In the genomic region with DNA sequence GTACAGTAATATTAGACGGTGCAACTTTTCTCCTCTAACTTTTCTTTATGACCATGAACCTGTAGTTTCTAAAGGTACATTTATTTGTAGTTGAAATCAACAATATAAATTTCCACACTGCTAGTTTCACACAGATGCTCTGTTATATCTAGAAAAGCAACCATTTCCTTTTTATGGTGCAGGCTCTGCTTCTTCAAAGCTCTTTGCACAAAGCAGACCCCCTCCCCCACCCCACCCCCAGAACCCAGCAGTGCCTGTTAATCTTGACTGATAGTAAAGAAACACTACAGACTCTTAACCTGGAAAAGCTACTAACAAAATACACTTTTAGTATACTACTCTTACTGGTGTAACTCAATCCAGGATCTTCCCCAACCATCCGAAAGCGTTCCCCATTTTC, we compare ENCODE assay signal across 21 mouse cellular contexts. TPM values are rescaled to one million over a fixed set of nuclear protein-coding genes. Genes with fewer than 3 reads are reported as not detected.
DNase-seq lines count a peak whose midpoint lies in the region; ATAC-seq and TF ChIP-seq lines count a peak whose summit lies in the region.
"Had no signal": no experiment of that assay in that cellular context is flagged by ENCODE, and none has a peak within 500 bp of the region (broad histone marks: within the 10 kb centered on the region; RNA-seq: fewer than 3 reads in every experiment).

No protein-coding gene starts in this region.

- no peak for TF ChIP-seq EP300 in heart, postnatal 0 days (IDR thresholded peaks at IDR 0.05; ENCODE audit: low read depth)

- no peak overlapping the region for H3K4me3 ChIP-seq in forebrain, embryonic 15.5 days
- H3K4me3 ChIP-seq in forebrain, embryonic 14.5 days (ENCODE audit: low read depth, low read length) = no peak overlapping the region
- H3K4me3 ChIP-seq in heart, postnatal 0 days (ENCODE audit: low read depth, low read length) = no peak overlapping the region
- H3K4me3 ChIP-seq: hindbrain, embryonic 10.5 days; limb, embryonic 15.5 days; liver, embryonic 15.5 days; midbrain, embryonic 13.5 days; myocyte had no signal

- whole genome bisulfite sequencing in forebrain, embryonic 15.5 days = 88% methylated on average over 3 of the region's 3 CpGs
- WGBS in forebrain, embryonic 14.5 days = 83% methylated on average over 3 of the region's 3 CpGs
- WGBS in heart, postnatal 0 days = 73% methylated on average over 3 of the region's 3 CpGs

- H3K4me1 ChIP-seq in forebrain, embryonic 15.5 days = peaks cover 72% of the 10 kb centered on the region
- H3K4me1 ChIP-seq in forebrain, embryonic 14.5 days (ENCODE audit: control insufficient read depth, insufficient read depth, low read length) = peaks cover 47% of the 10 kb centered on the region
- peaks cover 43% of the 10 kb centered on the region for H3K4me1 ChIP-seq in heart, postnatal 0 days (ENCODE audit: control insufficient read depth, insufficient read depth)

- H3K4me2 ChIP-seq in forebrain, embryonic 15.5 days (replicated peaks) = 0 out of 2 replicates have a peak overlapping the region, but pooled peaks have one; percentile 12
- H3K4me2 ChIP-seq in forebrain, embryonic 14.5 days (ENCODE audit: low read length) = no peak overlapping the region
- H3K4me2 ChIP-seq in heart, postnatal 0 days (ENCODE audit: low read depth, low read length) = peak overlapping the region; percentile 24; the same call in 1 of the 2 replicates
- H3K4me2 ChIP-seq: limb, embryonic 15.5 days; liver, embryonic 15.5 days; midbrain, embryonic 13.5 days had no signal

- DNase-seq in forebrain, embryonic 14.5 days (ENCODE audit: low spot score) = no peak
- no peak for DNase-seq in heart, postnatal 0 days (ENCODE audit: low spot score)
- no peak for DNase-seq in heart, postnatal 10 days
- peak; percentile 46 for DNase-seq in A20 (ENCODE audit: low read depth, low spot score)
- no peak for DNase-seq in lung, postnatal 10 days
- DNase-seq in layer of hippocampus, adult 11-12 months (ENCODE audit: low spot score) = no peak
- DNase-seq: adrenal gland, adult 8-10 months; cerebellum, adult 8-10 months; forebrain, postnatal 0 days; kidney, adult 2 months; kidney, postnatal 25 days; retina, postnatal 1 day; right cerebral cortex, postnatal 4 days; thymus, postnatal 4 days had no signal

- intact Hi-C loops in heart, postnatal 10 days (cut with DNase I) = no loop called here

- no peaks in the 10 kb centered on the region for H3K9me3 ChIP-seq in forebrain, embryonic 15.5 days
- H3K9me3 ChIP-seq in forebrain, embryonic 14.5 days (replicated peaks; ENCODE audit: control insufficient read depth, low read length) = no peaks in the 10 kb centered on the region
- no peaks in the 10 kb centered on the region for H3K9me3 ChIP-seq in heart, postnatal 0 days (replicated peaks; ENCODE audit: control insufficient read depth, low read length)
- H3K9me3 ChIP-seq: hindbrain, embryonic 10.5 days; limb, embryonic 15.5 days; liver, embryonic 15.5 days; midbrain, embryonic 13.5 days had no signal

- H3K27ac ChIP-seq in forebrain, embryonic 15.5 days (replicated peaks) = no peak overlapping the region
- no peak overlapping the region for H3K27ac ChIP-seq in forebrain, embryonic 14.5 days (ENCODE audit: low read depth, low read length)
- H3K27ac ChIP-seq in heart, postnatal 0 days (ENCODE audit: low read depth) = peak overlapping the region; percentile 2; the same call in 1 of the 2 replicates
- H3K27ac ChIP-seq: hindbrain, embryonic 10.5 days; limb, embryonic 15.5 days; liver, embryonic 15.5 days; midbrain, embryonic 13.5 days had no signal

- TF ChIP-seq CTCF in heart, postnatal 0 days (IDR thresholded peaks at IDR 0.05; ENCODE audit: low read depth) = no peak

- ATAC-seq in forebrain, embryonic 15.5 days (replicated peaks) = no peak
- ATAC-seq in forebrain, embryonic 14.5 days = no peak
- ATAC-seq in heart, postnatal 0 days (ENCODE audit: insufficient read depth, low read depth) = no peak
- ATAC-seq in activated CD4-positive, CD25-positive, alpha-beta regulatory T cell, adult 4 months = peak; percentile 52
- ATAC-seq: forebrain, postnatal 0 days; midbrain, embryonic 13.5 days had no signal

- H3K36me3 ChIP-seq in forebrain, embryonic 15.5 days = no peaks in the 10 kb centered on the region
- 0 out of 2 replicates have a peak, but pooled peaks cover 2% of the 10 kb centered on the region for H3K36me3 ChIP-seq in forebrain, embryonic 14.5 days (ENCODE audit: control insufficient read depth, insufficient read depth, low read length)
- H3K36me3 ChIP-seq in heart, postnatal 0 days (replicated peaks; ENCODE audit: control insufficient read depth, insufficient read depth, low read length) = no peaks in the 10 kb centered on the region
- H3K36me3 ChIP-seq: limb, embryonic 15.5 days; liver, embryonic 15.5 days; midbrain, embryonic 13.5 days had no signal

- H3K9ac ChIP-seq in forebrain, embryonic 15.5 days (replicated peaks) = no peak overlapping the region
- no peak overlapping the region for H3K9ac ChIP-seq in forebrain, embryonic 14.5 days (ENCODE audit: low read length)
- no peak overlapping the region for H3K9ac ChIP-seq in heart, postnatal 0 days (replicated peaks; ENCODE audit: low read depth, low read length)
- H3K9ac ChIP-seq: forebrain, postnatal 0 days; limb, embryonic 15.5 days; liver, embryonic 15.5 days; midbrain, embryonic 13.5 days had no signal

- H3K27me3 ChIP-seq in forebrain, embryonic 15.5 days = no peaks in the 10 kb centered on the region
- H3K27me3 ChIP-seq in forebrain, embryonic 14.5 days (replicated peaks; ENCODE audit: control insufficient read depth, insufficient read depth, low read length) = no peaks in the 10 kb centered on the region
- H3K27me3 ChIP-seq in heart, postnatal 0 days (ENCODE audit: control insufficient read depth, insufficient read depth, low read length) = no peaks in the 10 kb centered on the region
- H3K27me3 ChIP-seq: limb, embryonic 15.5 days; liver, embryonic 15.5 days; midbrain, embryonic 13.5 days had no signal

RNA-seq across cellular contexts. Expression of a gene that starts 6.6 kb away (rescaled TPM):
- 31.8 and 31.9 TPM in 2 replicates for polyA plus RNA-seq in forebrain, embryonic 15.5 days (2015; fragmentation: Nextera tagmentation; extraction: Ambion mirVana)
- polyA plus RNA-seq in forebrain, embryonic 14.5 days (2014; fragmentation: Nextera tagmentation; extraction: Ambion mirVana) = 31.6 and 38.0 TPM in 2 replicates
- 15.0 and 19.3 TPM in 2 replicates for total RNA-seq in heart, postnatal 0 days (2014; rRNA removed; ENCODE audit: low replicate concordance)
- polyA plus RNA-seq in heart, postnatal 0 days (2015; fragmentation: Nextera tagmentation; extraction: Ambion mirVana) = 11.6 and 13.0 TPM in 2 replicates
- total RNA-seq in heart, postnatal 10 days (2021) = 10 to 100 TPM; 17.2 to 18.5 TPM
- 10 to 100 TPM; 23.8 to 30.5 TPM for polyA plus RNA-seq in activated CD4-positive, CD25-positive, alpha-beta regulatory T cell, adult 4 months (2017; shearing (Covaris generic))
